Mouse (Mus musculus) WW6 (cell line): ENCODE results near the gene Ndufa8.

Experiments used
- DNase-seq: peaks from one replicate; pipeline ENCODE4 v3.0.0-alpha.2; 2013; ENCODE audit warnings: low read depth, low spot score

Gene Ndufa8

DNA sequence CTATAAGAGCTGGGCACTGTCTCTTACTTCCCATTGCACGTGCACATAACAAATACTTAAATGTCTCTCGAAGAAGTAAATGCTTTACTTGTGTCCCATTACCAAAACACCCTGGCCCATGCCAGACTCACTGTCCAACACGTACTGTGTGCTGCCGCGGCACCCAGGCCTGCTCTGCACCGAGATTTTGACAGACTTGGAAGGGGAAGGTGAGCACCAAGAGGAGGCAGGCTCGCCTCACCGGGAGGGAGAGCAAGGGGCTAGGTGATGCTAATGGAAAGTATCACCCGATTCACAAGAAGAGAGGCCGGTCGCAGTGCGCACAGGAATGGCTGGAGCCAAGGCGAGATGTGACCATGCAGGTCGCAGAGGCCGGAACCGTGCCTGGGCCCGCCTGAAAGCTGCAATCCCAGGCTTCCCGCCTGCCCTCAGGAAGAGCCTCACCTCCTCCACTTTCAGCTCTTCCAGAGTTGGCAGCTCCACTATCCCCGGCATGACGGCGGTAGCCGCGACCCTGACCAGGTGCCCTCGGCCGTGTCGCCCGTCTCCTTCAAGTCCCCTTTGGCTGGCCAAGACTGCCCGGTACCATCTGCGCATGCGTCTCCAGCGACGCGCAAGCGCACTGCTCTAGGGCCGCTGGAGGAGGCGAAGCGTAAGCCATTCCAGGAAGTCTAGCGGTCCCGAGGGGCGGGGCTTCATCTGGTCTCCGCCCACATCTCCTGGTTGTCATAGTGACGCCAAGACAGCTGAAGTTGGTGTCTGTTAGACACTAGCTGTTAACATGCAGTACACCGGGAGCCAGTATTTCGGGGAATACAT, at the start of gene Ndufa8, which contains the start of gene Morn5:
Gene Ndufa8, minus strand, starts transcription at position 659 of the 819 bp plus-strand sequence.
Gene Morn5, plus strand, starts transcription at position 711 of the 819 bp plus-strand sequence.
- DNase-seq = peak; percentile 91

DNA sequence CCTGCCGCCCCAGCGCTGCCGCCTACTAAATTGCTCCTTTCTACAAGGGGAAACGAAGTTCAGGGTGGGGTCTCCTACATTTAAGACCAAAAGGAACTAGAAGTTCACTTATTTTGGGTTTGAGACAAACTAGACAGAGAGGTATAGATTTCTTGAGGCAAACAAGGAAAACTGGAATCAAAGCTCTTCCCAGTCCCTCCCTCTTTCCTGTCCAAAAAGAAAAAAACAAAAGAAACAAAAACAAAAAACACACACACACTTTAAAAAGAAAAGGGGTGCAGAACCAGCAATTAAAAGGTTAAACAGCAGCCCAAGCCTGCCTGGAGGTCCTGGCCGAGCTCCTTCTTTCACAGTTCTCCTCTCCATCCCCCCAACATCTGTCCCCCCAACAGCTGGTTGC, 48.8 kb upstream of the Ndufa8 start:
- DNase-seq = no peak

DNA sequence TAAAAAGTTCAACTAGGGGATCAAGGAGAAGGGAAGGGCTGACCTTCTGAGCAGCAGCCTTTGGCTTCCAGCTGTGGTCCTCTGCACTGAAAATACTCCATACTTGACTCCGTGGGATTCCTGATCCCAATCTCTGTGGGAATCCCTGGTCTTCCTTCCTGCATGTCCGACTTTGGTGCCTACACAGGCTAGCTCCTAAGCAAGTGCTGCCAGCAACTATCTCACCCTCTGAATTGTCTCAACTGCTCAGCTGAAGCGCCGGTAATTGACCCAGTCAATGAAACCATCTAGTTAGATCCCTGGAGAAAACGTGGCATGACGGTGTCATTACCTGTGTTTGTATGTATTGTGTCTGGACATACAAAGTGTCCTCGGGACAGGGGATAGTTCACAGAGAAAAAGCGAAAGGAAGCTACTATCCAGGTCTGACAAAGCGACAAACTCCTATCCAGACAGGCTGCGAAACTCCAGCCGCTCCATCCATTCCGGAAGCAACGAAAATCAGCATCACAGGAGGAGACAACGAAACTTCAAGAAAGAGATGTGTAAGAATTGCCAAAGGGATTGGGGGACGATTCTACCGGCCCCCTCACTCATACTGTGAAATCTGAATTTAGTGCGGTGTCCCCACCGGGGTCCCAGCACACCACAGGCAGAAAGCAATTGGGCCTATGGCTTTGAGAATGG, 48.1 kb upstream of the Ndufa8 start:
- DNase-seq = no peak

DNA sequence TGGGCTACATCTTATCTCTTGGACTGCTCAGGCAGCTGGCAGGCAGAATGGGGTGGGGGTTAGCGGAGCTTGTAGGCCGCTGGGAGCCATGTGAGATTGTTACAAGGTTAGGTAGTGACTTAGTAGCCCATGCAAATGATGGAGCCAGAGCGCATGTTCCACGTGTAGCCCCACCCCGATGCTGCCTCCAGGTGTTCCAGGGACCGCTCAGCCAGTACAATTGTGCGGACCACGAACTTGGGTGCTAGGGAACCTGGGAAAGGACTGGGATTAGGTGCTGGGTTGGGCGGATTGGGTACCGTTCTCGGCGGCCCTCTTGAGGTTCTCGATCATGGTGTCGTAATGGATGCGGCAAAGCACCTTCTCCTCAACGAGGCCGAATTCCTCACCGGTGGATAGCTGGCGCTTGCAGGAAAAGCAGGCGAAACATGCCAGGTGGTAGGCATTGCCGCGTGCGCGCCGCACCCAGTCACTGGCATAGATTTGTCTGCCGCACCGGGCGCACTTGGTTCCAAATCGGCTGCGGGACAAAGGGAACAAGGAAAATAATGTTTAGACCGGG, 44.8 kb upstream of the Ndufa8 start:
- DNase-seq = no peak

DNA sequence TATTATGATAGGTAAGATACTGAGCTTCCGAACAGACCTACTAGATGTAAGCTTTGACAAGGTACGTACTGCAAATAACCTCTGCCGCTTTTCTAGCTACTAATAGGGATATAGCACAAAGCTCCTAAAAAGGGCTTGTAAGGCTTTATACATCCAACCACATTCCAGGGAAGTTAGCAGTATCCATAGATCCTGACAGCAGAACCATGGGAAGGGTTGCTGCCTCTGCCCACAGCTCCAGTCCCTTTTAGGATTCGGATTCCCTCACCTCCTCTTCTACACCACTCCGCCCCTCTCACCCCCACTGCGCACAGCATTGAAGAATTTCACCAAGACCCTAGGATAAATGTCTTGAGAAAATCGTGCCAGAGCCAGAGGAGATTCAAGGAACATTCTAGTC, 44.1 kb upstream of the Ndufa8 start:
- DNase-seq = no peak

DNA sequence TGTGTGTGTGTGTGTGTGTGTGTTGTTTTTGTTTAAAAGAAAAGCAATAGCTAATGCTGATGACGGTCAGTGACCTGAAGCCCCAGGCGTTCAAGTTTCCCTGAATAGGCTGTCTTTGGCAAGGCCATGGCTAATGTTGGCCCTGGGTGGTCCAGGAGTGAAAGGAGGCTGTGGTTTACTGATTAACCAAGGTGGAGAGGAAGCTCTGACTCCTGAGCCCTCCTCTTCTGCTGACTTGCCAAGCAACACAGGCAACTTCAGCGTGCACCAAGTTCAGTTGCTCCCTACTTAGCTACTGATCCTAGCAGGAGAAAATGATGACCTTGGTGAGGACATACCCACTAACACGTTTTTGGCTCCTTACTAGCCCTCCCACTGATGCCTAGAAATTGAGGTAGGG, 43.5 kb upstream of the Ndufa8 start:
- no peak for DNase-seq

DNA sequence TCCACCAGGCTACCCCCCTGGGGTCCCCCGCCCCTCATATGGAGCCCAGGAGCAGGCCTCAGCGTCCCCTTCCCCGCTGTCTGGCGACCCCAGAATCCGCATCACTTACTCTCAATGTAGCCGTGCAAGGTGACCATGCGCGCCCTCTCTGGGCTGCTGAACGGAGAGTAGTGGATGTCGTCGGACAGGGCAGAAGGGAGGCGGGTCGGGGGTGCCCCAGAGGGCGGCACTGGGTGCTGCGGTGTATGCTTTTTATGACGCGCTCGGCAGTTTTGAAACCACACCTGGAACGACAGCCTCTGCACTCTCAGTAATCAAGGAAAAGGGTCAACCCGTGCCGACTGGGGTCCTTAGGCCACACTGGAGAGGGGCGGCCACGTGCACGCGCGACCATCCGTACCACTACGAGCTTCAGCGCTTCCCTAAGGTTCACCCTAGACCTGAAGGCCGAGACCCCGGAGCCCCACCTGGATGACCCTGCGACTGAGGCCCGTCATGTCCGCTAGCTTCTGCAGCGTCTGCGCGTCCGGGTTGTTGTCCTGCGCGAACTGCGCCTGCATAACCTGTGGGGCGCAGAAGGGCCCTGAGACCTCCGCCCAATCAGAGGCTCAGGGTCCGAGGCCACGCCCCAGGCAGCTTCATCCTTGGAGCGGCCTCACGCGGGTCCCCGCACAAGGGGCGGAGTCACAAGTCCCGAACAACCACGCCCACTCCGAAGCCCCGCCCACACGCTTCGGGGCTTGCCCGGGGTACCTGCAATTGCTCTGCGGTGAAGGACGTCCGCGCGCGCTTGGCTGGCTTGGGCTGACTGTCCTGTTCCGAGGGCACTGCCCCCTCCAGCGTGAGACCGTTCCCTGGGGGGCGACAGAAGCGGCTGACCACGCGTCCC, 41.9 kb upstream of the Ndufa8 start:
- peak; percentile 92 for DNase-seq

DNA sequence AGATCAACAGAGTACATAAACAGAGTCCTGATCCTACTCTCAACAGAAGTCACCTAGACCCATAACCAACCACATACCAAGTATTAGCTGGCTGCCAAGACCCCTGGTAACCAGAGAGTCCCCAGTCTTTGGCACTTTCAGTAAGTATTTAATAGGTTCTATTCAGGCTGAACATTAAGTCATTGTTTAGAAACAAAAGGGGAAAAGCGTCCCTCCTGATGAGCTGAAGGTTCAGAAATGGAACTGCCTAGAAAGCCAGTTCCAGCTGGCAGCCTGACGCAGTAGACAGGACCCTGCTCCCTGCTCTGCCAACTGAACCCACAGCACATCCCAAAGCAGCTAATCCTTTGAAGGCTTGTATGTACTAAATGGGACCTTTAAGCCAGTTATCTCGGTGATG, 40.0 kb upstream of the Ndufa8 start:
- DNase-seq = no peak

DNA sequence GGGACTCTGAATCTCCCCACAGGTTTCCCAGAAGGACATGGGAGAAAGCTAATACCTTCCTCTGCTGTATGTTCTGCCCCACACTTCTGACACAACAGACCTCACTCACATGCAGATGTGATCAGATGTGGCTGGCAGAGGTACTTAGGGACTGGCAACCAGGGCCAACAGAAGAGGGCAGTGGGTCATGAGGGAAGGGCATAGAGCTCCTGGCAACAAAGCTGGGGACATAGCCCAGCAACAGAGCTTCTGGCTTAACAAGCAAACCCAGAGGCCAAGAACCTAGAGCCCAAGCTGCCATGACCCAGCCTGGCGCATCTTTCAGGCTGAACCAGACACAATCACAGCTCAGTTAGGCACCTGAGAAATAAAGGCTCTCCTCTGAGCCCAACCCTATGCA, 35.8 kb upstream of the Ndufa8 start:
- DNase-seq = no peak

DNA sequence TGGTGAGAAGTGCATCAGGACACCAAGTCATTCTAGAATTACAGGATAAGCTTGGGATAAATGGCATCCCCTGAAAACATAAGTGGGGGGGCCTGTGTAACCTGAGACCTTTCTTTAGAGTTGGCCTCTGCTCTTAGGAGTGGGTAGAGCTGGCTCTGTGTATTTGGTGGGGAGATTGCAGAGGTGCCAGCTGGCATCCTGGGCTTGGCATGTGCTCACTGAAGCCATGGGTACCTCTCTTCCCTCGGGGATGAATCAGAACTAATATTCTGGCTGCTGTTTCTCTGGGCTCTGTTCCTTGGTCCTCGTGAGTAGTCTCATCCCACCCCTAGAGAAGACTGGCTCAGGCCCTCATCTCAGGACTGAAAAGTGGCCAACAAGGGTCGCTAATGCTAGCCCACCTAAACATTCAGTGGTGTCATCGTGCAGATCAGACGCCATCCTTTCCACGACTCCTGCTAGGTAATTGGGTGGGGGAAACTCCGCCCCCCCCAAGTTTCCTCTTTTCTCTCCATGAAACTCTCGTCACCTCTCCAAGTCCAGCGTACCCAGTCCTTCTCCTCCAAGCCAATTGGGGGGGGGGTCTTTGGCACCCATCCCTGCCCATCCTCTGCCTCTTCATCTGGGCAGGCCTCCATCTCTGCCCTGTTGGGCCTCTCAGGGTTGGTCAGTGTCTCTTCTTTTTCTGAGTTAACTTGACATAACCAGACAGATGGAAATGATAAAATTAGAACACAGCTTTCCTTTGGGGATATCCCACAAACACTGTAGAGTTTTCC, 33.8 kb upstream of the Ndufa8 start:
- DNase-seq = no peak

DNA sequence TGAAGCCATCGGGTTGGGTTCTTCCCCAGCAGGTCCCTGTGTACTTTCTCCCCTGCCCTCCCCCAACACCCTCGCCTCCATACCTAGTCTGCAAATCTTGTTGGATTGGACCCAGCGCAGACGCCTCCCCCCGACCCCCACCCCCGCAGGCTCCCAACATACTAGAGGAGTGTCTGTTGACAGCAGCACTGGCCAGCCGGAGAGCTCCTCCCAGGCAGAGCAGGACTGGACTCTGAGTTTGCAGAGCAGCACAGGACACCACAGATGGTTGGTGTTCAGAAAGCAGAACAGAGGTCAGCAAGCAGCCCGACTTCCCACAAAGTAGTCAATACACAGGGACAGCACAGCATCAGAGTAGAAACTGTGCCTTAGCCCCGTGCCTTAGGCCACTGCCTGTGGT, 32.2 kb upstream of the Ndufa8 start:
- no peak for DNase-seq

DNA sequence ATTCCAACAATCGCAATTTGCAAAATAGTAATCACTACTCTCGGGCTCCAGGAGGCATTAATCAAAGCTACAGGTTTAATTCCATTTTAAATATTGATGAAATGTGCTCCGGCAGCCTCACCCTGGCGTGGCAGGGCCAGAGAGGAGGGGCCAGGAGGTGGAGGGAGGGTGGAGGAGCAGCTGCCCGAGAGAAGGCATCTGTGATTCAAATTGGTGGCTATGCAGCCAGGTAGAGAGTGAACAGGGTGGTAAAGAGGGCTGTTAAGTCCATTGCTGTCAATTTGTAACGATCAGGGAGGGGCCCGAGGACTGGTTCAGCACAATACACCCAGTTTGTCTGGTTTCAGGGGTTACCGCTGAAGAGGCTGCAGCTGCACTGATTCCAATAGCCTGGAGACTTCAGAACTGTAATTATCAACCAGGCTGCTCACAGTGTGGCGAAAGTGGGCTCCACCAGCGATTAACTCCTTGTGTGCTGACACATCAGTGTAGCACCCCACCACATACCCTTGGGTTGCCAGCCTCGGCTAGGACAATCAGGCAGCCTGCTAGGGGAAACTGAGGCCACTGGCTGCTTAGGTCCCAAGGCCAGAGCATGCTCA, 28.1 kb upstream of the Ndufa8 start:
- DNase-seq = no peak

DNA sequence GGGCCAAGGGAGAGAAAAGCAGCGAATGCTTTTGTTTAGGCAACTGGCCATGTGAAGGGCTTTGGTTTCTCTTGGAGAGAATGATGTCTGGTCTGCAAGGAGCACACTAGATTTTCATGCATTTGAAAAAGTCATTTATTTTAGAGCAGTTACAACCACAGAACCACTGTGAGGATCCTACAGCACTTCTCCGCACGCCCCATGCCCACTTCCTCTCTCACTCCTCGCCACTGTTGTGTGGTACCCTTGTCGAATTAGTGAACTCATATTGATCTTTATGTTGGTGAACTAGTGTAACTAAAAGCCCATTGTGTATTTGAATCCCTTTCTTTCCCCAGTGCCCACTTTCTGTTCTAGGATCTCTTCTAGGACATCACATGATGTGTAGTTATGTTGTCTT, 26.0 kb upstream of the Ndufa8 start:
- DNase-seq = no peak

DNA sequence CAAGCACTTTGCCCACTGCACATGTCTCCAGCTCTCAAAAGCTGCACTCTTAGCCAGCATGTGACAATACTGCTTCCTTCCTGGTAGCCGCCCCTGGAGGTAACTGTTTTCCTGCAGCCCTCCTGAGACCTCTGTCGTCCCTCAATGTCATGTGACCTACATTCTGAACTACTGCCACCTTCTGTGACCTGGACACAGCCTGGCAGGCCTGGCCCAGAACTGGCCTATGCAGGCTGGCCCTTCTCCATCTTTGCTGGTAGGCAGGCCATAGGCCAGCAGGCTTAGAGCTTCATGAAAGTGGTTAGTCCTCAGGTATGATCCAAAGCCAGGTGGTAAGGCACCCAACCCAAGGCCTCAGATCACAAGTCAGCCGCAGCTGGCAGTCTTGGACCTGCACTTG, 24.6 kb upstream of the Ndufa8 start:
- no peak for DNase-seq

DNA sequence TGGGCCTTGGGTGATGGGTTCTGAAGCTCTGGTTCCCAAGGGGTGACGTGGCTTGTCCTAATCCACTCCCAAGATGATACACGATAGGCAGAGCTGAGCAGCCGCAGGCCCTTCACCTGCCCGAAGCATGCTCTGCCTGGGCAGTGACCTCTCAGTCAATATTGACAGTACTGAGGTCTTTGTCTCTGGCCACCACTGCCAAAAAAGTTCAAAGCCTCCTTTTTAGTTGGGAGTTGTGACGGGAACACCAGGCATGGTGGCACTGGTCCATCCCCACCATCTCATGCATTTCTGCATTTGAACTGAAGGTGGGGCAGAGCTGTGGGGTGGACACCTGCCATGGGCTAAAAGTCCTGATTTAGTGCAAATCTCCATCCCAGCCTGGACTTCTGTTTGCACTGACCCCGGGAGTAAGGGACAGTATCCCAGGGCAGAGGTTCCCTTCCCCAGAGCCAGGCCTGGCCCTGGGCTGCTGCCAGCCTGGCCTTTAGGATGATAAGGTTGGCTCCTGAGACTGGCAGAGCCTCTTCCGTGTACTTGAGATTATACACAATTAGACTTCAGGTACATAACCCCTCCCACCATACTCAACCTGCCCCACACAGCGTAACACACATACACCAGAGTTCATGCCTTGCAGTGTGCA, 22.6 kb upstream of the Ndufa8 start:
- DNase-seq = no peak

DNA sequence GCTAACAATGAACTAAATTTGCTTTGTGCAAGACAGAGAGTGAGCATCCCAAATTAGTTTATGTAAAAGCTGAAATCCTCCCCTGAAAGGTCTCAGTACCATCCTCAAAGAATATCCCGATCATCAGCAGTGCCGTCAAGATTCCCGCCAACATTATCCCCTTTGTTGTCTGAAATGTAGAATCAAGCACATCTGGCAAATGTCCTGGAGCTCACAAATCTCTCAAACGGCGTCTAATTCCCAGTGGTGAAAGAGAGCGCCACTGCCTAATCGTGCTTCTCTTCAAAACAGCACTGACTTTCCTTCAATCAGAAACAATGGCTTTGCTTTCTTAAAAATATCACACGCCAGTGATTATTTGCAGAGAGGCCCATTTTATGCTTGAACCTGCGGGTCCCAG, 17.9 kb upstream of the Ndufa8 start:
- no peak for DNase-seq

DNA sequence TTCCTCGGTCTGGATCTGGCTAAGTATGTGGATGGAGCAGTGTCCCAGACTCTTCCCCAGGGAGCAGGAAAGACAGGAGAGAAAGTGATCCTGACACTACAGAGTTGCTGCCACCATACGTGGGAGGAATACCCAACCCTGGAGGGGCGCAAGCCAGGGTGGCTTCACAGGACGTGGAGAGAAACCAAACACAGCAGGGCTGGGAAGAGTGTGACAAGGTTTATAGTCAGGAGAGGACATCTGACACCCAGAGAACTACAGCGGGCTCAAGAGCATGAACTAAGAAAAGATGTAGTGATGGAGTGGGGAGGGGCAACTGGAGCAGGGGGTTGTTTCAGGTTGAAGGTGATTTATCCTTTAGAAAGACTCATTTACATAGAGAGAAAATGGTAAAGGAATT, 12.2 kb upstream of the Ndufa8 start:
- DNase-seq = no peak

DNA sequence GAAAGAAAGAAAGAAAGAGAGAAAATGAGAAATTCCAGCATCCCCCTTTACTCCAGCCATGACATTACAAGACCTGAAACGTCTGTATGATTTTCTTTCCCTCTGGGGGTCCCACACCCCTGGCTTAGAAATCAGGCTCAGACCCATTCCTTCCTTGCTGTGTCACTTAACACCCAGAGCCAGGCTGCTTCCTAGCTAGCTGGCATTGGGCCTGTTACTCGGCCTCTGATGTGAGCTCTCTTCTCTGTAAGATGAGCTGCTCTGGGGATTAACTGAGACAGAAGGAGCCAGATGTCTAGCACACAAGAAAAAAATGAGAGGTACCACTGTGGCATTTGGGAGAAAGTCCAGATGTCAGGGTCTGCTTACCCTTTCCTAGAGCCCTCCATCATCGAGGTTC, 7.0 kb upstream of the Ndufa8 start:
- DNase-seq = no peak

DNA sequence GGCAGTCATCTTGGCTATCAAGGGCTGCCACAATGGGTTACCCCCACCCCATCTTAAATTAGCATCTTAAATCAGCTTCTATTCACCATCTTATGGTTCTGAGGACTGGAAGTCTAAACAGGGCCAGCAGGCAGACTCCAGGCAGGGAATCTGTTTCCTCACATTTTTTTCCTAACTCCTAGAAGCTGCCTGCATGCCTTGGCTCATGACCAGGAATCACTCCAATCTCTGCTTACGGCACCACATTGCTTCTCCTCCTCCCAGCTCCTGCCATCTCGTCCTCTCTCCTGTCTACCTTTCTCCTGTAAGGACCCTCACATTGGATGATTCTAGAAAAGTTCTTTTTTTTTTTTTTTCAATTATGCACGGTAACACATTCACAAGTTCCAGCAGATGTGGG, 4.0 kb upstream of the Ndufa8 start:
- no peak for DNase-seq

DNA sequence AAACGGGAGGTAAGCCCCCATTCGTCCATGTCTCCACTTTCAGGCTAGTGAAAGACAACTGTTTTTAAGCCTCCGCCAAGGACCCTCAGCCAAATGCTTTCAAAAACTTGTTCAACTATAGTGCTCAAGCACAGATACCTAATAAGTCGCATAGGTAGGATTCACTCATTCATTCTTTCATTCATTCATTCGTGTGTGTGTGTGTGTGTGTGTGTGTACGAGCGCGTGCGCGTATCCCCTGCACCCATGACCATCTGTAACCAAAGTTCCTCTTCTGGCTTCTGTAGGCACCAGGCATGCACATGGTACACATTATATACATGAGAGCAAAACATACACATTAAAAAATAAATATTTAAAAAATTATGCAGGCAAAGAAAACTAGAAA, 355 bp upstream of the Ndufa8 start:
- no peak for DNase-seq
